Mouse (Mus musculus): ENCODE data around the gene Vwa3b. TPM values are rescaled to one million over a fixed set of nuclear protein-coding genes. Genes with fewer than 3 reads are reported as not detected.
A peak's percentile ranks its signal among the peaks of the same experiment; 100 is the strongest.

The Vwa3b gene
- polyA plus RNA-seq, 1 experiment from 2014 or later = 0.23 TPM

GRCm38 (mm10) chr1:37116574-37116973 lies 90.2 kb downstream of the Vwa3b start:
- Histone ChIP-seq H3K4me2 (no peak overlapping the region), H3K27ac (ENCODE audit: low read depth, low read length) (no peak overlapping the region), H3K9ac (ENCODE audit: low read length) (no peak overlapping the region), H3K4me1 (ENCODE audit: control insufficient read depth, insufficient read depth, low read length) (no peaks in the 10 kb centered on the region), H3K4me3 (ENCODE audit: low read depth, low read length) (no peak overlapping the region), H3K36me3 (ENCODE audit: control insufficient read depth, insufficient read depth, low read length) (no peaks in the 10 kb centered on the region), H3K9me3 (ENCODE audit: control insufficient read depth, low read length) (no peaks in the 10 kb centered on the region), H3K27me3 (ENCODE audit: control insufficient read depth, insufficient read depth, low read length) (no peaks in the 10 kb centered on the region)
- no peak for DNase-seq (ENCODE audit: low spot score, missing footprints)
- no peak for ATAC-seq (ENCODE audit: low FRiP score)
- 93% methylated on average over 9 of the region's 9 CpGs for WGBS

GRCm38 (mm10) chr1:37117964-37118363 lies 91.6 kb downstream of the Vwa3b start:
- Histone ChIP-seq H3K27ac (ENCODE audit: low read depth, low read length) (no peak overlapping the region), H3K4me3 (ENCODE audit: low read depth, low read length) (no peak overlapping the region), H3K9ac (ENCODE audit: low read length) (no peak overlapping the region), H3K36me3 (ENCODE audit: control insufficient read depth, insufficient read depth, low read length) (no peaks in the 10 kb centered on the region), H3K27me3 (ENCODE audit: control insufficient read depth, insufficient read depth, low read length) (no peaks in the 10 kb centered on the region), H3K4me2 (no peak overlapping the region), H3K4me1 (ENCODE audit: control insufficient read depth, insufficient read depth, low read length) (peaks cover 4% of the 10 kb centered on the region; the same call in 1 of the 2 replicates), H3K9me3 (ENCODE audit: control insufficient read depth, low read length) (no peaks in the 10 kb centered on the region)
- ATAC-seq (ENCODE audit: low FRiP score) (no peak), DNase-seq (ENCODE audit: low spot score, missing footprints) (no peak)
- WGBS = 89% methylated on average over 5 of the region's 5 CpGs

DNA sequence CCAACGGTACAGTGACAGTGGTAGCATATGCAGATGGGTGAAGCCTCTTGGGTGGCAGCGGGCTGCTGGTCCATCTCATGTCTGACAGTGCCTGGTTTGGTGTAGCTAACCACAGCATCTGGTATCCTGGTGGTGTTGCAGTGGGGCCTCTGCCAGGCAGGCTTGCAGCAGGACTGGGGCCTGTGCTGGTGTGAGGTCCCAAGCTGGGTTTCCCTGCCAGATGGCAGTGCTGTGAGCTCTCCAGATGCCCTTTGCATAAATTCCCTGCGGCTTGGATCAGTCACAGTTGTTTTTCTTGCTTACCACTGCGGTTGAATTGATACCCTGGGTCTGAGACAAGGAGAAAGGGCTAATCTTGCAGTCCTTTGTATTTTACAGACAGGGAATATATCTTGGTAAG lies 95.9 kb downstream of the Vwa3b start:
- Histone ChIP-seq H3K9me3 (ENCODE audit: control insufficient read depth, low read length) (no peaks in the 10 kb centered on the region), H3K27ac (ENCODE audit: low read depth, low read length) (peak overlapping the region; percentile 76), H3K9ac (ENCODE audit: low read length) (no peak overlapping the region), H3K4me3 (ENCODE audit: low read depth, low read length) (no peak overlapping the region), H3K4me2 (no peak overlapping the region), H3K27me3 (ENCODE audit: control insufficient read depth, insufficient read depth, low read length) (no peaks in the 10 kb centered on the region), H3K36me3 (ENCODE audit: control insufficient read depth, insufficient read depth, low read length) (no peaks in the 10 kb centered on the region), H3K4me1 (ENCODE audit: control insufficient read depth, insufficient read depth, low read length) (peaks cover 4% of the 10 kb centered on the region)
- ATAC-seq (ENCODE audit: low FRiP score) (peak; percentile 87), DNase-seq (ENCODE audit: low spot score, missing footprints) (peak; percentile 88)
- 38% methylated on average over 4 of the region's 4 CpGs for WGBS

DNA sequence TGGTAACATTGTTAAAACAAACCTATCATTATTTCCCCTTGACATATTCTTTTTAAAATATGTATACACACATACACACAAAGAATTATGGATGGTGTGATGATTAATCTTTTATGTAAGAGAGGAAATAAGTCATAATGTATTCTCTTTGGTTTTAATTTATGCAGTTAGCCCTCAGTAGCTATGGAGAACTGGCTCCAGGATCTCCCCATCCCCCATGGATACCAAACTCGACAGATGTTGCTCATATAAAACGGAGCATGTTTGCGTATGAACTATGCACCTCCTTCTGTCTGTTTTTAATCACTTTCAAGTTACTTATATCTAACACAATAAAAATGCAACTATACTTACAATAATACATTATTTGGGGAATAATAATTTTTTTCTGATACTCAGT lies 96.4 kb downstream of the Vwa3b start:
- ATAC-seq (ENCODE audit: low FRiP score) (peak; percentile 59; the same call in 1 of the 2 replicates), DNase-seq (ENCODE audit: low spot score, missing footprints) (no peak)
- H3K9ac ChIP-seq (ENCODE audit: low read length) = no peak overlapping the region
- H3K36me3 ChIP-seq (ENCODE audit: control insufficient read depth, insufficient read depth, low read length) = no peaks in the 10 kb centered on the region
- no peaks in the 10 kb centered on the region for H3K27me3 ChIP-seq (ENCODE audit: control insufficient read depth, insufficient read depth, low read length)
- H3K4me2 ChIP-seq = no peak overlapping the region
- peaks cover 4% of the 10 kb centered on the region for H3K4me1 ChIP-seq (ENCODE audit: control insufficient read depth, insufficient read depth, low read length)
- no peaks in the 10 kb centered on the region for H3K9me3 ChIP-seq (ENCODE audit: control insufficient read depth, low read length)
- H3K4me3 ChIP-seq (ENCODE audit: low read depth, low read length) = no peak overlapping the region
- 50% methylated on average over 3 of the region's 3 CpGs for WGBS
- no peak overlapping the region for H3K27ac ChIP-seq (ENCODE audit: low read depth, low read length)

- Histone ChIP-seq H3K9ac (ENCODE audit: low read length) (no peak overlapping the region), H3K27me3 (ENCODE audit: control insufficient read depth, insufficient read depth, low read length) (no peaks in the 10 kb centered on the region), H3K36me3 (ENCODE audit: control insufficient read depth, insufficient read depth, low read length) (no peaks in the 10 kb centered on the region), H3K4me2 (no peak overlapping the region), H3K9me3 (ENCODE audit: control insufficient read depth, low read length) (no peaks in the 10 kb centered on the region), H3K4me1 (ENCODE audit: control insufficient read depth, insufficient read depth, low read length) (peaks cover 4% of the 10 kb centered on the region), H3K4me3 (ENCODE audit: low read depth, low read length) (no peak overlapping the region), H3K27ac (ENCODE audit: low read depth, low read length) (no peak overlapping the region)
- DNase-seq (ENCODE audit: low spot score, missing footprints) = no peak
- WGBS = 77% methylated on average over 12 of the region's 12 CpGs
- ATAC-seq (ENCODE audit: low FRiP score) = no peak
Measured at GRCm38 (mm10) chr1:37124696-37125349, 98.4 kb downstream of the Vwa3b start.

GRCm38 (mm10) chr1:37130012-37130570 lies 103.7 kb downstream of the Vwa3b start:
- no peak overlapping the region for H3K4me2 ChIP-seq
- no peak overlapping the region for H3K9ac ChIP-seq (ENCODE audit: low read length)
- H3K27ac ChIP-seq (ENCODE audit: low read depth, low read length) = no peak overlapping the region
- no peak overlapping the region for H3K4me3 ChIP-seq (ENCODE audit: low read depth, low read length)
- no peaks in the 10 kb centered on the region for H3K4me1 ChIP-seq (ENCODE audit: control insufficient read depth, insufficient read depth, low read length)
- no peak for DNase-seq (ENCODE audit: low spot score, missing footprints)
- no peaks in the 10 kb centered on the region for H3K9me3 ChIP-seq (ENCODE audit: control insufficient read depth, low read length)
- ATAC-seq (ENCODE audit: low FRiP score) = no peak
- no peaks in the 10 kb centered on the region for H3K27me3 ChIP-seq (ENCODE audit: control insufficient read depth, insufficient read depth, low read length)
- H3K36me3 ChIP-seq (ENCODE audit: control insufficient read depth, insufficient read depth, low read length) = no peaks in the 10 kb centered on the region
- WGBS = 86% methylated on average over 7 of the region's 8 CpGs

DNA sequence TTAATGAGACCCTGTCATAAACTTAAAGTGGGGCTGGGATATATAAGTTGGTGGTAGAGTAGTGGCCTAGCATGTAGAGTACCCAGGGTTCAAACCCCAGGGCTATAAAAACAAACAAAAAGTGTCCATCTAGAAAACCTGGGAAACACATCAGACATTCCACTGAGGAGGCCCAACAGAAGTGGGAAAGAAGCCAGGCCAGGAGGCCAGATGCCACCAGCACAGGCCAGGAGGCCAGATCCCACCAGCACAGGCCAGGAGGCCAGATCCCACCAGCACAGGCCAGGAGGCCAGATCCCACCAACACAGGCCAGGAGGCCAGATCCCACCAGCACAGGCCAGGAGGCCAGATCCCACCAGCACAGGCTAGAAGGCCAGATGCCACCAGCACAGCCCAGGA lies 104.8 kb downstream of the Vwa3b start:
- no peak overlapping the region for H3K4me2 ChIP-seq
- no peak overlapping the region for H3K4me3 ChIP-seq (ENCODE audit: low read depth, low read length)
- H3K9ac ChIP-seq (ENCODE audit: low read length) = no peak overlapping the region
- H3K9me3 ChIP-seq (ENCODE audit: control insufficient read depth, low read length) = no peaks in the 10 kb centered on the region
- H3K36me3 ChIP-seq (ENCODE audit: control insufficient read depth, insufficient read depth, low read length) = no peaks in the 10 kb centered on the region
- DNase-seq (ENCODE audit: low spot score, missing footprints) = no peak
- H3K27ac ChIP-seq (ENCODE audit: low read depth, low read length) = no peak overlapping the region
- H3K4me1 ChIP-seq (ENCODE audit: control insufficient read depth, insufficient read depth, low read length) = no peaks in the 10 kb centered on the region
- ATAC-seq (ENCODE audit: low FRiP score) = no peak
- no peaks in the 10 kb centered on the region for H3K27me3 ChIP-seq (ENCODE audit: control insufficient read depth, insufficient read depth, low read length)

- H3K9ac ChIP-seq (ENCODE audit: low read length) = no peak overlapping the region
Measured at GRCm38 (mm10) chr1:37132433-37132832, 106.0 kb downstream of the Vwa3b start.

DNA sequence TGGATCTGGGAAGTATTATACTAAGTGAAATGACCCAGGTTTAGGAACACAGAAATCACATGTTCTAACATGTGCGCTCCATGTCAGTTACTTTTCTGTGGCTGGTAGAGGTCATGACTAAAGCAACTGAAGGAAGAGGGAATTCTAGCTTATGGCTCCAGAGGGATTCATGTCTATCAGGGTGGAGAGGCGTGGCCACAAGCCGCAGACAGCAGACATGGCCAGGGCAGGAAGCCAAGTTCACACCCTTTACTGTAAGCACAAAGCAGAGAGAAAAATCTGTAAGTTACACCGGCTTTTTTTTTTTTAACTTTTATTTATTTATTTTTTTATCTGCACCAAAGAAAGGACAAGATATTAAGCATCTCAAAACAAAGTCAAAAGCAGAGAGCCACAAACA lies 119.6 kb downstream of the Vwa3b start:
- no peak overlapping the region for H3K4me3 ChIP-seq (ENCODE audit: low read depth, low read length)
- 87% methylated on average over 4 of the region's 4 CpGs for WGBS

More at GRCm38 (mm10) chr1:37132433-37132832, 106.0 kb downstream of the Vwa3b start:
- 64% methylated on average over 7 of the region's 7 CpGs for WGBS
- H3K9me3 ChIP-seq (ENCODE audit: control insufficient read depth, low read length) = no peaks in the 10 kb centered on the region
- H3K27me3 ChIP-seq (ENCODE audit: control insufficient read depth, insufficient read depth, low read length) = no peaks in the 10 kb centered on the region
- DNase-seq (ENCODE audit: low spot score, missing footprints) (no peak), ATAC-seq (ENCODE audit: low FRiP score) (no peak)
- no peak overlapping the region for H3K4me3 ChIP-seq (ENCODE audit: low read depth, low read length)
- H3K4me1 ChIP-seq (ENCODE audit: control insufficient read depth, insufficient read depth, low read length) = no peaks in the 10 kb centered on the region
- H3K27ac ChIP-seq (ENCODE audit: low read depth, low read length) = no peak overlapping the region
- no peak overlapping the region for H3K4me2 ChIP-seq
- no peaks in the 10 kb centered on the region for H3K36me3 ChIP-seq (ENCODE audit: control insufficient read depth, insufficient read depth, low read length)

More for the DNA sequence above, 119.6 kb downstream of the Vwa3b start:
- Histone ChIP-seq H3K27me3 (ENCODE audit: control insufficient read depth, insufficient read depth, low read length) (no peaks in the 10 kb centered on the region), H3K9ac (ENCODE audit: low read length) (no peak overlapping the region), H3K27ac (ENCODE audit: low read depth, low read length) (no peak overlapping the region), H3K9me3 (ENCODE audit: control insufficient read depth, low read length) (no peaks in the 10 kb centered on the region), H3K4me2 (no peak overlapping the region), H3K36me3 (ENCODE audit: control insufficient read depth, insufficient read depth, low read length) (no peaks in the 10 kb centered on the region), H3K4me1 (ENCODE audit: control insufficient read depth, insufficient read depth, low read length) (no peaks in the 10 kb centered on the region)
- ATAC-seq (ENCODE audit: low FRiP score) (no peak), DNase-seq (ENCODE audit: low spot score, missing footprints) (no peak)

Measured in midbrain, embryonic 11.5 days (tissue).